Mouse (Mus musculus) layer of hippocampus, postnatal 36 days (tissue): ENCODE data around the gene Ccdc158. TPM values are rescaled to one million over a fixed set of nuclear protein-coding genes. Genes with fewer than 3 reads are reported as not detected.

Source experiments
- DNase-seq, 2 experiments: peaks; one replicate each; pipeline ENCODE4 v3.0.0; 2022
- total RNA-seq, 2 experiments: library from RNA; stranded (reverse); gene quantifications; 2 replicates each; pipeline ENCODE4 v1.2.3; 2021

The Ccdc158 gene
- total RNA-seq = 1 to 10 TPM in 1 of 2 experiments, under 1 TPM in 1; 0.30 to 1.4 TPM

GRCm38 (mm10) chr5:92674859-92675573 lies at the start of gene Ccdc158:
Gene Ccdc158, minus strand, starts transcription at chr5:92675271.
- peak; percentile 44 to 50 for DNase-seq

GRCm38 (mm10) chr5:92721610-92722009 lies 46.5 kb upstream of the Ccdc158 start:
- no peak for DNase-seq

GRCm38 (mm10) chr5:92718856-92719255 lies 43.8 kb upstream of the Ccdc158 start:
- no peak for DNase-seq

- DNase-seq = no peak
Measured at GRCm38 (mm10) chr5:92717666-92718360, 42.7 kb upstream of the Ccdc158 start.

- DNase-seq = no peak
Measured at GRCm38 (mm10) chr5:92715890-92716289, 40.8 kb upstream of the Ccdc158 start.

GRCm38 (mm10) chr5:92715319-92715718 lies 40.2 kb upstream of the Ccdc158 start:
- DNase-seq = peak in 1 of 2 experiments; percentile 5

GRCm38 (mm10) chr5:92714886-92715285 lies 39.8 kb upstream of the Ccdc158 start:
- no peak for DNase-seq

- DNase-seq = no peak
Measured at GRCm38 (mm10) chr5:92712621-92713395, 37.7 kb upstream of the Ccdc158 start.

- no peak for DNase-seq
Measured at GRCm38 (mm10) chr5:92711666-92712290, 36.7 kb upstream of the Ccdc158 start.

- DNase-seq = no peak
Measured at GRCm38 (mm10) chr5:92710779-92711178, 35.7 kb upstream of the Ccdc158 start.

- DNase-seq = no peak
Measured at GRCm38 (mm10) chr5:92707921-92708491, 32.9 kb upstream of the Ccdc158 start.

GRCm38 (mm10) chr5:92703671-92704070 lies 28.6 kb upstream of the Ccdc158 start:
- no peak for DNase-seq

GRCm38 (mm10) chr5:92701750-92702149 lies 26.7 kb upstream of the Ccdc158 start:
- DNase-seq = no peak

- no peak for DNase-seq
Measured at GRCm38 (mm10) chr5:92698837-92699529, 23.9 kb upstream of the Ccdc158 start.

GRCm38 (mm10) chr5:92698131-92698836 lies 23.2 kb upstream of the Ccdc158 start:
- peak in 1 of 2 experiments; percentile 4 for DNase-seq

- no peak for DNase-seq
Measured at GRCm38 (mm10) chr5:92694316-92694995, 19.4 kb upstream of the Ccdc158 start.

GRCm38 (mm10) chr5:92693744-92694143 lies 18.7 kb upstream of the Ccdc158 start:
- DNase-seq = no peak

GRCm38 (mm10) chr5:92692206-92693007 lies 17.3 kb upstream of the Ccdc158 start:
- DNase-seq = no peak

- DNase-seq = no peak
Measured at GRCm38 (mm10) chr5:92688569-92688968, 13.5 kb upstream of the Ccdc158 start.
